Mouse (Mus musculus): ENCODE data around the gene Plce1.

Plce1 gene

DNA sequence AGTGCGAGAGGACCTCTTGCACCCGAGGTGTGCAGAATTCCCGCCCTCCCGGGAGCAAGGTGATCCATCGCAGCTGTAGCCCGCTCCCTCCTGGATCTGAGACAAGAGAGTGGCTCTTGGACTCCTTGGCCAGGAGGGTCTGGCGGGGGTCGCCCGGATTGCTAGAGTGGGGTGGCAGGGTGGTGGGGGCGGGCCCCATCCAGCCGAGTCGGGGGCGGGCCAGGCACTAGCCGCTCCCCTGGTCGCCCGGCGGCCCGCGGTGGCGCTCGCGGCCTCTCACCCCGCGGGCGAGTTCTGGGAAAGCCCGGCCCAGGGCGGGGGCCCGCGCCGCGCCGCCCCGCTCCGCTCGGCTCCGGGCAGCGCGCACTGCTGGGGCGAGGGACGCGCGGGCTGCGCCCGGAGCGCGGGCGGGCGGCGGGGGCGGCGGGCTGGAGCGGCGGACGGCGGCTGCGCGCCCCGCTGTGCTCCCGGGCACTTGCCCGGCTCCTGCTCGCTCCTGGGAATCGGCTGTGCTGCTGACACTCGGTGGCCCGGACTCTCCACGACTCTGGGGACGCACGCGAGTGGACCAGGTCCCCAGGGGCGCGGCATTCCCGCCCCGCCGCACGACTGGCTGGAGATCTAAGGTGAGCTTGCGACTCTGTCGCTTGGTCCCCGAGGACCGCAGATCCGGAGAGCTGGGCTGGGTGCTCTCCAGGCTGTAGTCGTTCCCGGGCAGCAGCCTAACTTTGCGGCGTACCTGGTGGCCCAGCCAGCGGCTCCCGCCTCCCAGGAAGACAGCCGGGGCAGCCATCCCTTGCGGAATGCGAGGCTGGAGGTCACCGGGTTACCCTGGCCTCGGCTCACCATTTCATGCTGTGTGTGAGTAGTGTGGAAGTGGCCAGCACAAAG lies at the start of gene Plce1:
Gene Plce1, plus strand, starts transcription at position 379 of the 891 bp plus-strand sequence.
- no peak for DNase-seq

GRCm38 (mm10) chr19:38431326-38431725 lies 49.6 kb upstream of the Plce1 start:
- no peak for DNase-seq

DNA sequence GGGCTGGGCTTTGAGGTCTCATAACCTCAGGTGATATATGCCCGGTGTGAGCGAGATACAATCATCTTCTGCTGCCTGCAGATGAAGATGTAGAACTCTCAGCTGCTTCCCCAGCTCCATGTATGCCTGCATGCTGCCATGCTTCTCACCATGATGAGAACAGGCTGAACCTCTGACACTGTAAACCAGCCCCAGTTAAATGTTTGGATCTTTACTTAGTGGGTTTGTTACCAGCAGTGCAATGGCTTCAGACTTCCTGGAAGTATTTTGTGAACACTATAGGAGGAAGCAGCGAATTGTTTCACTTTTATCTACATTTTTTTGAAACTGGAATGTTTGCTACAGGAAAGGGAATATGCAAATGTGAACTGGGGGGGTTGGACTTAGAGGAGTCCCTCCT lies 48.9 kb upstream of the Plce1 start:
- DNase-seq, result no peak

- DNase-seq, result peak; percentile 8
Measured at GRCm38 (mm10) chr19:38433381-38433780, 47.5 kb upstream of the Plce1 start.

DNA sequence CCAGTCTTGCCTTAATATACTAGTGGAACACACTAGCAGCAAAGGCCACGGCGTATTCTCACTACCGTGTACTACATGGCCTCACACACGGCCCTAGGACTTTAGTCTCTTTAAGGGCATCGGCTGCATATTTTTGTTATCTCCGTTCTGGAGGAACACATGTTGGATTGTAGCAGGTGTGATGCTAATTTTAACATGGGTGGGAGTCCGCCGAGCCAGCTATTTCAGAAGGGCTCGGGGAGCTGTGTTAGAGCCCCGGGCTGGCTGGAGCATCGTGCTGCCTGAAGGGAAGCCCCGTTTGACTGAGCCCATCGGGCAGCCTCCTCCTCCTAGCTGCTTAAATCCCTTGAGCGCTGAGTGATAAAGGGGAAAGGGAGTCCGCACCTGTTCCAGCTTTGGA lies 45.7 kb upstream of the Plce1 start:
- no peak for DNase-seq

DNA sequence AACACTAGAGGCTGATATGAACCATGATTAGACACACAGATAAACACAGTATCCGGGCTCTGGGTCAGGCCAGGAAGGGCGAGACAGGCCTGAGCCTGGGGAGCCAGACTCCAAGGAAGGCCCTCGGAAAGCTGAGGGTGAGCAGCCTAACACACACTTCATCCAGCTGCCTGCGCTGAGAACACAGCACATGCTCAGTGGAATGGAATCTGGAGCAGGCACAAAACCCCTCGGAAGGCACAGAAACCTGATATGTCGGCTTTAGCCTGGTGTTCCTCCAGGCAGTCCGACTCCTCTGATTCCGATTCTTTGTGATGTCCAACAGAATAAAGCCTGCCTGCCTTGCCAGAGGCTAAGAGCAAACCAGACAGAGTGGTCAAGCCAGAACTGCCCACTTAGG lies 39.0 kb upstream of the Plce1 start:
- no peak for DNase-seq

DNA sequence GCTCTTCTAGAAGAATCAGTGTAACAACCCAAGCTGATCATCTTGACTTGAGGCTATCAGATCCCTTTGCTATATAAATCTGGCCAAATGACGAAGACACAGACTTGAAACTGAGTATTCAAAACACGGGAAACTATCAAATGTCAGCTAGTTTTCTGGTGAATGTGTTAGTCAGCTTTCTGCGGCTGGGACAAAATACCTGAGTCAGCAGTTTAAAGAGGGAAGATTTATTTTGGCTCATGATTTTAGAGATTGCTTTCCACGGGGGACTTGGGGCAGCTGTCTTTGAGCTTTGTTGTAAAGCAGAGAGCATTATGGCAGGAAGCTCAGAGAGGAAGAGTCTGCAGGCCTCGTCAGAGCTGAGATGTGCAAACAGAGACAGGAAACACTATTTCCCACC lies 35.2 kb upstream of the Plce1 start:
- DNase-seq, result no peak

- peak; percentile 35 for DNase-seq
Measured at GRCm38 (mm10) chr19:38455228-38455627, 25.7 kb upstream of the Plce1 start.

GRCm38 (mm10) chr19:38458996-38459395 lies 21.9 kb upstream of the Plce1 start:
- no peak for DNase-seq

DNA sequence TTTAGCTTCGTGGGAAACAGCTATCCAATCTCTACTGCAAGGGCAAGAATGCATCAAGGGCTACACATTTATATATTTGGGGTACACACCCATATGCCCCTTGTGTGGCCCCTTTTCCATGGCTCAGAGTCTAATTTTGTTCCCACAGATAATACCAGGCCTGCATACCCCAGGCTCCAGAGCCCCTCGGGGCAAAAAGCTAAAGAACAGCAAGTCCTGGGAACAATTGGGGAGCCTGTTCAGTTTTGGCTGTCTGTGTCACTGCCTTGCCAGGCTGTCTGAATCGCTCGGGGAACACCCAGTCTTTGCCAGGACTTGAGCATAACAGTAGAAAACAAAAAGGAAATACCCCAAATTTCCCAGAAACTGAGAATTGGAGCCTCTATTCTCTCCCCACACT lies 20.2 kb upstream of the Plce1 start:
- DNase-seq, result no peak

- no peak for DNase-seq
Measured at GRCm38 (mm10) chr19:38470257-38470893, 10.5 kb upstream of the Plce1 start.

GRCm38 (mm10) chr19:38475394-38475793 lies 5.5 kb upstream of the Plce1 start:
- no peak for DNase-seq

- no peak for DNase-seq
Measured at GRCm38 (mm10) chr19:38478286-38478685, 2.6 kb upstream of the Plce1 start.

DNA sequence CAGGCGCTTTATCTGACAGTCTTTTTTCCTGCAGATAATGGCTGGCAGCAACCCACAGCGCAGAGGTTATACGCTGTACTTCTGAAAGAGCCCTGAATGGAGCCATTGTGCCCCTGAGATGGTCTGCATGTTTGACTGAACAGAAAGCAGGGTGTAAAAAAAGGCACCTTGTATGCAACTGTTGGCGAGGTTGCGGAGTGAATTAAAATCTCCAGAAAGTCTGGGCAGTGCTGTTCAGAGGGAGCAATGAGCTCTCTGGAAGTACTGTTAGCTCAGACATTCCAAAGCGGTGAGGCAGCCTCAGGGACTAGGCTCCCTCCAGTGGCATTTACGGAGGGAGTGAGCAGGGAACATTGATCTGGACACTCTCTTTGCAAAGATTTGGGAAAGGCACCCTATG lies 2.0 kb upstream of the Plce1 start:
- DNase-seq, result no peak

DNA sequence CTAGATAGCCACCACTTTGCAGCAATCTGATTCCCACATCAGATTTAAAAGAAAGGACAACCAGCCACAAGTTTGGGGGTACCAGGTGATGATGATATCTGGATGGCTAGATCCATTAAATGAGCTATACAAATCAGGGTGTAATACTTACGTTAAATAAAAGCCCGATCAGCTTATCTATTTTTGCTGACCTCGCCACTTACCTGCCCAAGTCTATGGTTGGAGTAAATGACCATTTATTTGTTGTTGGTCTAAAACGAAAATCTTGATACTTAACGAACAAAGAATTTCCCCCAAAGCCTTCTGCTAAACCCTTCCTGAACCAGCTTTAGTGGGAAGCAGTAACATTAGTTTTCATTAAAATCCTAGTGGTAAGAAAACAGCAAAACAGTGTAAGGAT lies 1.4 kb upstream of the Plce1 start:
- DNase-seq, result no peak

- DNase-seq, result no peak
Measured at GRCm38 (mm10) chr19:38480156-38480720, 671 bp upstream of the Plce1 start.

DNA sequence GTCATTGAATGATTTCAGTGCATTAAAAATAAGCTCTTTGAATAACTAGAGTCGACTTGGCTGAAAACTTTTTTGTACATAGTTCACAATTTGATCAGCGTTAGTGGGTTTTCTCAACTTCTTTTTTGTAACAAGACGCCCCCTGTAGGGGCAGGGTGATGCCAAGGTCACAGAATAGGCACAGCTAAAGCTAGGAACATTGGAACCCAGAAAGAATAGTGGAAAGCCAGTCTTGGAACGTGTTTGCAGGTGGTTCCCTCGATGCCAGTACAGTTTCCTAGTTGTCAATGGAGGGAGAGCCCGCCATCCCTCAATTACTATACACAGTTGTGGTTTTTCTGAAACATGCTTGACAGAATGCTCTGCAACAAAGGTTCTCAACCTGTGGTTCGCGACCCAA lies 997 bp downstream of the Plce1 start:
- no peak for DNase-seq

GRCm38 (mm10) chr19:38482406-38483181 lies 1.7 kb downstream of the Plce1 start:
- no peak for DNase-seq

DNA sequence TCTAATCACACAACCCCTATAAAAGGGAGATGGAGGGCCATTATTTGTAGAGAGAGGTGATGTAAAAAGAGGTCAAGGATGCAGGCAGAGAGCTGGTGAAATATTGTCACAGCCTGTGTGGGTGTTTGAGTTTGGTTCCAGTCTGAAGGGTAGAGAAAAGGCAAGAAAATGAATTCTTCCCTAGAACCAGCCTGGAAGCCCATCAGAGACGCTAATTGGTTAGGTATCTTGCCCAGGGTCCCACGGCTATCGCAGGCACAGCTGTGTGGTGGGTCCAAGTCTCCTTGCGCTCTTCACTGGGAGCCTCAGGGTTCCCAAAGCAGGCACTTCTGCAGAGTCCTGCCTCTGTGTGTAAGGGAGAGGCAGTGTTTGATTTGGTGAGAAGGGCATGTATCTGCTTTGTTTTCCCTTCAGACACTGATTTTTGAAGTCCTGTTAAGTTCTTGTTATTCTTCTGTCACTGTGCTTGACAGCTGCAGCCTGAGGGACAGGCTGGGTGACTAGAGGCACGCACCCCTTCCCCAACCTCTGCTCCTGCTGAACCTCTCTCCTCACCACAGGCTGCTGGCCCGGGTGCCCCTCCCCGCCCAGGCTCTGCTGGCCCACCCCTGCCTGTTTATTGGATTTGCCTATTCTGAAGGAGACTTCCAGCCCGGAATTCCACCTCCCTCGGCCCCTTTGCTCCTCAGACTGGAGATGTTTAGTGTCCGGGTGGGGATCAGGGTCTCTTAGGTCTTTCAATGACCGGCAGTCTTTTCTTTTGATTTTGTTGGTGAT lies 5.1 kb downstream of the Plce1 start:
- DNase-seq, result no peak

DNA sequence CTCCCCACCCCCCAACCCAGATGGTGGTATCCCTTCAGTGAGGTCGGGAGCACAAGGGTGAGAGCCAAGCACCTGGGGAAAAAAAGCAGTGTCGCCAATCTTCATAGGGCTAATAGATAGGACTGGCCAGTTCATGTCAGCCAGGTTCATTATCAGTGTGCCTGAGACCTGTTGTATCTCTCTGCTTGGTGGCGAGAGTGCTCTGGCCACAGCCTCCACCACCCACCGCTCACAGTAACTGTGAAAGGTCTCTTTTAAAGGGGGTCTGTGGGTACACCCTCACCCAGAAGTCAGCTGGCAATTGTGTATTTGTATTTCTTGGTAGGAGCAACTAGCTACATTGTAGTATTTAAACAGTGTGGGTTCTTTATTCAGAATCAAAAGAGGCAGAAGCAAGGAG lies 6.6 kb downstream of the Plce1 start:
- DNase-seq, result no peak

DNA sequence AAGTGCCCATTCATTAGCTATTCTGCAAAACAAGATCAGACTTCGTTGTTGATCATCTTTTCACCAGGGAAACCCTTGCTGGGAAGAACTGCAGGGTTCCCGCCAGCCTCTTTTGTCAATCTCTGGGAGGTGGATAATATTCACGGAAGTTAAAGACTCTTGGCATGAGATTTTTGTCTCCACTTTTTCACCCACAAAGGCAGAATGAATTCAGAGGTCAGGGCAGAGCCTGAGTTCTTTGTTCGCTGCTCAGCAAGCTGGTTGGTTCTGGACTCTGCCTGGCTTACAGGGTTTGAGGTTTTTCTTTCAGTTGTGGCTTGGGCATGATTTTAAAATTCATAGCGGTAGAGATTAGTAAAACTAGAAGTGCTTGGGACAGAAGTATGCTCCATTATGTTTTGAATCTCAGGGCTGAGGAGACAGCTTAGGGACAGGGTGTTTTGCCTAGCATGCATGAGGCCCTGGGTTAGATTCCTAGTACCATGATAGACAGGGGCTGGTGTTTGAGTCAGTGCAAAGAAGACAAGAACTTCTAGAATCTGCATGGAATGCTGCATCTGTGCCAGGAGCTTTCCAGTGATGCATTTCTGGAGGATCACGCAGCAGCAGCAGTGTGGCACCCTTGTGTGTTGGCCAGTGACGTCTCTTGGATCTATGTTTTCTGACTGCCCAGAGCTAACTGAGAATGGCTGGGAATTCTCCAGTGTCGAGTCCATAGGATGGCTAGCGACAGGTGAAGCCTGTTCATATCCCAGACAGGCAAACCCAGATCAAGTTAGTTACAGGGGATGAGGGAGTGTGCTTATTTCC lies 7.4 kb downstream of the Plce1 start:
- DNase-seq, result no peak

- no peak for DNase-seq
Measured at GRCm38 (mm10) chr19:38498233-38498632, 17.3 kb downstream of the Plce1 start.

Measured in right cerebral cortex, adult 18-20 months (tissue).